Mouse (Mus musculus): ENCODE data around the gene Sipa1.
"Not testable (repeated sequence)": the region's sequence is repeated elsewhere in the genome, so short reads cannot be mapped to it uniquely, and the experiment has no call there.

The Sipa1 gene

DNA sequence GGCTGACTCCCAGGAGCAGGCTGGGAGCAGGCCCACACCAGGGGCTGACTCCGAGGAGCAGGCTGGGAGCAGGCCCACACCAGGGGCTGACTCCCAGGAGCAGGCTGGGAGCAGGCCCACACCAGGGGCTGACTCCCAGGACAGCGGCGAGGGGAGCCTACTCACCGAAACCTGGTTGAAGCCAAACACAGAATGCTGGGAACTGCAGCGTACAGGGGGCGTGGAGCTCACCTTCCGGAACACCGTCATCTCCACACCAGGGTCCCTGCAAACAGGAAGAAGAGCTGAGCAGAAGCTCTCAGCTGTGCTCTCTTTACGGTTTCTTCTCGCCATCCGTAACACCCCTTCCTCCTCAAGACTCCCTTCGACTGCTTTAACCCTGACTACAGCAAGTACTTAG is 23.4 kb upstream of the Sipa1 start:
- in situ Hi-C loops (cut with MseI, MboI) = not testable (repeated sequence)

DNA sequence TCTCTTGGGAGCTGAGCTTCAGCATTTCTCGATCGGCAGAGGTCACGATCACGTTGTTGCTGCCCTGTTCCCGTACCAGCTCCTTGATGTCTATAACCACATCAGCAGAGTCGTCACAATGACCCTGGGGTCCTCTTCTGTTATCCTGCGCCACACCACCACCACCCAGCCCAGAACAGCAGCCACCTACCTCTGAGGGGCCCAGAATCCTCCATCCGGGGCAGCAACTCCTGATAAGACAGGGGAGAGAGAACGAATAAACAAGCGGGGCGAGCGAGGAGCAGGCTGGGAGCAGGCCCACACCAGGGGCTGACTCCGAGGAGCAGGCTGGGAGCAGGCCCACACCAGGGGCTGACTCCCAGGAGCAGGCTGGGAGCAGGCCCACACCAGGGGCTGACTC is 22.9 kb upstream of the Sipa1 start:
- in situ Hi-C loops (cut with MseI, MboI) = no loop called here

DNA sequence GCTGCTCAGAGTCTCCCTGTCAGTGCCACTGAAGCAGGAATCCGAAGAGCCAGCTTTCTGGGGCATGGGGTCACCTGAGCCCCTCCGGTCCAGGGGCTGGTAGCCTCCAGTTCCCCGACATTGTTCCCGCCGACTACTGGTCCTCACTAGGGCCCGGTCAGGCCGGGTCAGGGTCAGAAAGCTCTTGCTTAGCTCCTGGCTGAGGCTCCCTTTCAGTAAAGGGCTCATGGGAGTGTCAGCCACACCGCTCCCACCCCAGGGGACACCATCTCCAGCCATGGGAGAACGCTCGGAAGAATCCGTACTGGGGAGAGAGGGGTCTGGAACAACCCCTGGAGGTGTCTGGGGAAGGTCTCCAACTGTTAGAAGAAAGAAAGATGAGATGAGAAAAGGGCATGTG is 22.4 kb upstream of the Sipa1 start:
- in situ Hi-C loops (cut with MseI, MboI) = no loop called here

DNA sequence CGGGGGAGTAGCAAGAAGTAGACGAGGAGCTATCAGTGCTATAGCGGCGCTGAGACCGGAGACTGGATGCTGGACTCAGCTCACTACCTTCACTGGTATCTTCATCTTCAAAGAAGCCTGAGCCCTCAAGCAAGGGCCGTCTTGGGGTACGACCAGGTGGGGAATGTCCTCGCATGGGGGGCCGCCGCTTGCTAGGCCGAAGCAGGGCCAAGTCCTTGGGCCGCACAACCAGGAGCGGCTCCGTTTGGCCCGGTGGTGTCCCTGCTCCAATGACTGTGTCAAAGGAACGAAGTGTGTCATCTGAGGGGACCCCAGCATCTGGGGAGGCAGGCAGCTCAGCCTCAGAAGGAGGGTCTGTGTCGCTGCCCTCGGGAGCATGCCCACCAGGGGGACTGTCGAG is 21.9 kb upstream of the Sipa1 start:
- in situ Hi-C loops (cut with MseI, MboI) = no loop called here

DNA sequence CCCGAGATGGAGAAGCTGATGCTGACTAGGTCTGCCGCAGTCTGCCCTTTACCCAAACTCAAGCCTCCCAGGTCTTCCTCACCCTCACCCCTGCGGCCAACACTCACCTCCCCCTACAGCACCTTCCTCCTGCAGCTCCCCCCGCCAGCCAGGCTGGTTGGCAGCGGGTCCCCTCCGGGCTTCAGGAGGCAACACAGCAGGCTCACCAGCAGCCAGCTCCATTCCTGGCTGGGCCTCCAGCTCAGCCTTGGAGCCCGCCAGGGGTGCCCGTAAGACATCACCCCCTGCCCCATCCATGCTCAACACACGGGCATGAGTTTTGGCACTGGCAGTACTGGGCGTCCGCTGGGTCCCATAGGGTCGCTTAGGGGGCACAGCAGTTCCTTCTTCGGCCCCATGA is 21.5 kb upstream of the Sipa1 start:
- in situ Hi-C loops (cut with MseI, MboI) = no loop called here

DNA sequence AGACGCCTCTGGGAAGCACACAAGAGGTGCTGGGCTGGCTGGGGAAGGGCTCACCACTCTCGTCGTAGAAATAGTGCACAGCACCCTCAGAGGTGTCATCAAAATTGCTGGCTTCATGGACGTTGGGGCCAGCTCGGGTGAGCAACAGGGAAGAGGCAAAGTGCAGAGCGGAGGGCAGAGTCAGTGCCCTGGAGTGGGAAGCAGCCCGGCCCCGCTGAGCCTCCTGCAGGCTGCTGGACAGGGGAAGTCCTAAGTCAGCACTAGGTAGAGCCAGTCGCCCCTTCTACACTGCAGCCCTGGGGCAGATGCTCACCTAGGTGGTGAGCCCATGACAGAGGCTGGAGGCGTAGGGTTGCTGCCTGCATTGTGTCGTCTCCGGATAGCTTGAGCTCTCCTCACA is 20.7 kb upstream of the Sipa1 start:
- in situ Hi-C loops (cut with MseI, MboI) = no loop called here

DNA sequence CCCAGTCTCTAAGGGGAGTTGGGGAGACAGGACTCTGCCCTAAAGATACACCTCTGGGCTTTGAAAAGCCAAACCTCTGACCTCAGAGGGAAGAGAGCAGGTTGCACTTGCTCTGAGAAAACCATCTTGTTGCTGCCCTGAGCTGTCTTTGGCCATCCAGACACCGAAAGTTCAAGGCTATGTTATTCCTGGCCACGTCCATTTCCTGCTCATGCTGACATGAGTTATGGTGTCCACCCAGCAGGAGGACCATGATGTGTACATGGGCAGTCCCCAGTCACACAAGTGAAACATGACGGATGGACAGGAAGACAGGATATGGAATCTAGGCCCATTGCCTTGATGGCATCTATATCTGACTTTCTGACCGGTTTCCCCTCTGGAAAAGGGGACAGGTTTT is 16.9 kb upstream of the Sipa1 start:
- in situ Hi-C loops (cut with MseI, MboI) = no loop called here

DNA sequence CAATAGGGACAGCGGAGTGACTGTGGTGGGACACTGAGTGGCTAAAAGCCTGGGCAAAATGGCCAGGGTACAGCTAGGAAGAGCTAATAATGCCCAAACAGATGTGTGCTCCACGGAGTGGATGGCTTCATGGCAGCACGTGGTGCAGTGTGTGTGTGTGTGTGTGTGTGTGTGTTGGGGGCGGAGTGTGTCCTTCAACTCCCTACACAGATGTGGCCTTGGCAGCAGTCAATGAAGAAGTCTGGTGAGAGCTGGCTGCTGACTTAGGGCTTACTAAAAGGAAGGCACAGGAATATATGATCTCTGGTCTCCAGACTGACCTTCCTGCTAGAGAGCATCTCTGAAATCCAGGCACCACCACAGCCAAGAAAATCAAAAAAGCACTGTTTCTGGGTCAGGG is 4.9 kb upstream of the Sipa1 start:
- in situ Hi-C loops (cut with MseI, MboI) = no loop called here

DNA sequence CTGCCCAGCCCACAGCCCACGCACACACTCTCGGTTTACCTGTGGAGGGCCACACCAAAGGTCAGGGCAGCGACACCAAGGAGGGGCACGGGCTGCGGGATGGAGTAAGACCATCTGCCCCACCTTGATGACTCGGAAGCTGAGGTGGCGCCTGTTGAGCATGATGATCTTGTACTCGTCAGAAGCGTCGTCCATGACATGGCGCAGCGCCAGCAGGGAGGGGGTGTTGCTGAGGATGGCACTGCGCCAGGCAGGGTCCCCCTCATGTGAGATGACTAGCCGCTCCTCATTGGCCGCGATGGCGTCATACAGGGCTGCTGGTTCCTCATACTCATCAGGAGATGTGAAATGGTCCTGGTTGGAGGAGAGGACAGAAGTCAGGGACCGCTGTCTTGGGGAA is 2.9 kb upstream of the Sipa1 start:
- in situ Hi-C loops (cut with MseI, MboI) = no loop called here

DNA sequence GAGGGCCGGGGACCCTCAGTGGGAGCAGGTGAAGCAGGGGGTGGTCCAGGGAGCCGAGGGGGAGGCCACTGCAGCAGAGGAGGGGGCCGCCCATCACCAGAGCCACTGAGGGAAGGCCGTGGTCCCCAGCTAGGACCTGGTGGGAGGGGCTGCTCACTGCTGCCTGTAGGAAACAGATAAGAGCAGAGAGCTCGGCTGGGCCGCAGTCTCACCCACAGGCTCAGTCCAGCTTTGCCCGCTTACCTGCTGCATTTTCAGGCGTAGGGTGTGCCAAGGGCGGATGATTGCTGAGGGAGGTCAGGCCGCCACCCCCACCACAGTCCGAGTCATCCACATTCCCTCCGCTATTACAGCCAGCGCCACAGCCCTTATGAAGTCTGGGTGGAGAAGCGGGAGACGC is 2.0 kb upstream of the Sipa1 start:
- in situ Hi-C loops (cut with MseI, MboI) = no loop called here

DNA sequence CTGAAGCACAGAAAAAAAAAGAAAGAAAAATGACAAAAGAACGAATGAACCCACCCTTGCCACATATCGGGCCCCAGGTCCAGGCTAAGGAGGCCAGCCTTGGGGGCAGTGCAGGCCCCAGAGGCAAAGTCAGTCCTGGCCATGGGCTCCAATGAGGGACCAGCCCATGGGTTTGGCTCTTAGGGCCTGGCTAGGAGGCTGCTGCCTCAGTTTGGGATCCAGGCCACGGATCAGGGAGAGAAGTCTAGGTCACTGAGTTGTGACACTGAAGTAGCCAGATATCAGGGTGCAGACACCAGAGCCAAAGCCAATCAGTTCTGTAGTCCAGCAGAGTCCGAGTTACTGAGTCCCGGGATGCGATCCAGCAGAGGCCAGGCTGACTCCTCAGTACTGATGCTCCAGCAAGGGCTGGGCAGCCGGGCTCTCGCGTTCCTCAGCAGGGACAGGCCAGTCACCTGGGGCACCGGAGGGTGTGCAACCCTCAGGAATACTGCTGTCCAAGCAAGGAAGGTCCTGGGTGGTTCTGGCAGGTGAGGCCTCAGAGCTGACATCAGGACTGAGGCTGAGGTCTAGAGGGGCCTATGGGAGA is 1.3 kb upstream of the Sipa1 start:
- in situ Hi-C loops (cut with MseI, MboI) = no loop called here

DNA sequence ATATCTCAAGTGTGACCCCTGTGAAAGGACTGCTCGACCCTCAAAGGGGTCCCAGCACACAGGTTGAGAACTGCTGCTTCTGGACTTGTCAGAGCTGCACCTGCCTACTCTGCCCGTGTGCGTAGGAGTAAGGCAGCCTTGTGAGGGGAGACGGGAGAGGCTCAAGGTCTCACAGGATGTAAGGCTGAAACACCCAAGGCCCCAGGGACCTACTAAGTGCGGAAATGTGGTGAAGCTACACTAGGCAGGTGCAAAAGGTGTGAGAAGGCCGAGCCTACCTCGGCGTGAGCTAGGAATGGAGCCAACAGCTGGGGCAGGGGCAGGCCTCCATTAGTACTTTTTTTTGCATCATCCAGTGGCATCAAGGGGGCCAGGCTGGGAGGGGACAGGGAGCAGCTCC is 1.2 kb downstream of the Sipa1 start:
- in situ Hi-C loops (cut with MseI, MboI) = no loop called here

DNA sequence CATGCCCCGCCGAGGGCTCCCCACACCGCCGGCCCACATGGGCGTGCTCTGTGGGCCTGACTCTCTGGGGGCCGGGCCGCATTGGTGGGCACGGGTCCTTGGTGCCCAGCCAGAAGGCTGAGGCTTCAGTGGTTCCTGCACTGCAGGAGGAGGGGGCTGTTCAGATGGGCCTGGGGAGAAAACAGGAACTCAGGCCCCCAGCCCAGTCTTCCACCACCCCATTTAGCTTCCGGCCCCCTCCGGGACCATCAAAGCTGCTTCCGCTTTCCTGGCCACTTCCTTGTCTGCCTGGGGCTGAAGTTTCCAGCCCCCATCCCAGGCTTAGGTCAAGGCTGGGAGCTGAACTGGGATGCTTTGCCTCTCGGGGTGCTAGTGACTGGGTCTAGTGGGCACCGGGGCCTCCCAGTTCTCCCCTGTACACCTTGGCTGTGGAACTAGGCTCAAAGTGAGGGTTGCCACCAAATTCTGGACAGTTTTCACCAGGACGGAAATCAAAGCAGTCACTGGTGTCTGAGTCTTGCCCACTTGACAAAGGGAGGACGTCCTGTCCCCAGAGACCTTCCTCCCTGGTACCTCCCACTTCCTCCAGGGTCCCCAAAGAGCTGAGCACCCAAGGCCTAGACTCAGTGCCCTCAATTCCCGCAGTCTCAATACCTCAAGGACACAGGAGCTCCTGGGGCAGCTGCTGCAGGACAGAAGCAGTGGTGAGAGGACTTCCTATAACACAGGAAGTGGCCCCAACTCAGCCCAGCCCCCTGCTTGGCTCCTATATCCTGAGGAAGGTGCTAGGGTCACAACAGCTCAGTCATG is 2.4 kb downstream of the Sipa1 start:
- in situ Hi-C loops (cut with MseI, MboI) = no loop called here

DNA sequence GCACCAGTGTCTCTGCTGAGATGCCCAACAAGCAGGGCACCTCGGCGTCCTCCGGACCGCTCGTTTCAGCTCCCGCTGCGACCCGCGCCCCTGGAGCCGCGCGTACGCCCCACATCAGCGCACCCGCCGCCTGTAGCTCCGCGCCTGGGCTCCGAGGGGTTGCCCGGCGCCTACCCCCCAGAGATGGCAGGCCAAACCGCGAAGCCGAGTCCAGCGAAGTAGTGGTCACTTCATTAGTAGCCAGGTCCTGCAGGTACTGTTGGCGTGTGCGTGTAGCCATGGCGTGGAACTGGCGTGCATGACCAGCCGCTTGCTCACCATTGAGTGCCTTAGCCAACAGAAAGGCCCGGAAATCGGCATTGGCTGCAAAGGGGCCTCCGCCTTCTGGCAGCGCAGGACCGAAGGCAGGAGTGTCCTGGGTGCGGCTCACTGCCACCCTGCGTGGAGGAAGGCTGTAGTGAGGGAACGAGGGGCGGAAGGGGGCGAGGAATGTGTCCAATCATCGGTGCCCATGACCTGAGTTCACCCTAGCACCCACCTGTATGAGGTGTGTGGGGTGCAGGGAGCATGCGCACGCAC is 8.7 kb downstream of the Sipa1 start:
- in situ Hi-C loops (cut with MseI, MboI) = no loop called here

DNA sequence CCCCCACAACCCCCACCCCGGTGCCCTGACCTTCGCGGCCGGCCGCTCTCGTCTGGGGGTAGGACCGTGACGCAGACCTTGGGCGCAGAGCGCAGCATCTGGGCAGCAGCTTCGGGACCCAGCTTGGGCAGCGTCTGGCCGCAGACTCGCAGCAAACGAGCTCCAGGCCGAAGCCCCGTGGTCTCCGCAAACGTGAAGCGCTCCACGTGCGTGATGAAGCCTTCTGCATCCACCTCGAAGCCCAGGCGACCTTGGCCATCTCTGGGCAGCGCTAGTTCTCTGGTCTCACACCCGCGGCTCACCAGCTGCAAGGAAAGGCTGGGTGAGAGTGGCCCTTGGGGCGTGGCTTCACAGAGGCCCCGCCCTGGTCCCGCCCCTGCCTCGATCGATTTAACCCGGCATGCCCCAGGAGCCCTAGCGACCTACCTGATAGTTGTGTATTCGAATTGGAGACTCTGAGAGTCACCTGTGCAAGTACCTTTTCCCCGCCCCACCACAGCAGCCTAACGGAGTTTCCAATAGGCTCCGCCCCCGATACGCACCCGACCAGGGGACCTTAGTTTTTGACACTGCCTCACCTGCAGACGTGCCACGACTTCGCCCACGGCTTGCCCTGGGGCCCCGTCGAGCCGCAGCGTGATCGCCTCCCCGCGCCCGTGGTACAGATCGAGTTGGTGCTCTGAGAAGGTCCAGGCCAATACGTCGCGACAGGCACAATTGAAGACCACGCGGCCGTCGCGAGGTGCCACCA is 9.4 kb downstream of the Sipa1 start:
- in situ Hi-C loops (cut with MseI, MboI) = no loop called here

DNA sequence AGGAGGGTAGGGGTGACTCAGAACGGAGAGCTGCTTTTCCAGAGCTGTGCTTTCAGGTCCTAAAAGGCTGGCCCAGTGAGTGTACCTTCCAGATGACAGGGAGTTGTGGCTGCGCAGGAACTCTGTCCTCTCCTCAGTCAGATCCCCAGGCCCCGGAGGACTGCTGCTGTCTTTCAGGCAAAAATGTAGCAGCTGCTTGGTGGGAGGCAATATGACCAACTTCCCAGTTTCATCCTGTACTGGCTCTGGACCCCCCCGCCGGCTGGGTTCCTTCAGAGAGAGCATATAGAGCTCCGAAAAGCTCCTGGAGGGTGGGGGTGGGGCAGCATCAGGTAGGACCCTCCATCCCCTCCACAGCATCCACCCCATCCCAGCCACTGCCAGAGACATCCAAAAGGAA is 10.9 kb downstream of the Sipa1 start:
- in situ Hi-C loops (cut with MseI, MboI) = no loop called here

DNA sequence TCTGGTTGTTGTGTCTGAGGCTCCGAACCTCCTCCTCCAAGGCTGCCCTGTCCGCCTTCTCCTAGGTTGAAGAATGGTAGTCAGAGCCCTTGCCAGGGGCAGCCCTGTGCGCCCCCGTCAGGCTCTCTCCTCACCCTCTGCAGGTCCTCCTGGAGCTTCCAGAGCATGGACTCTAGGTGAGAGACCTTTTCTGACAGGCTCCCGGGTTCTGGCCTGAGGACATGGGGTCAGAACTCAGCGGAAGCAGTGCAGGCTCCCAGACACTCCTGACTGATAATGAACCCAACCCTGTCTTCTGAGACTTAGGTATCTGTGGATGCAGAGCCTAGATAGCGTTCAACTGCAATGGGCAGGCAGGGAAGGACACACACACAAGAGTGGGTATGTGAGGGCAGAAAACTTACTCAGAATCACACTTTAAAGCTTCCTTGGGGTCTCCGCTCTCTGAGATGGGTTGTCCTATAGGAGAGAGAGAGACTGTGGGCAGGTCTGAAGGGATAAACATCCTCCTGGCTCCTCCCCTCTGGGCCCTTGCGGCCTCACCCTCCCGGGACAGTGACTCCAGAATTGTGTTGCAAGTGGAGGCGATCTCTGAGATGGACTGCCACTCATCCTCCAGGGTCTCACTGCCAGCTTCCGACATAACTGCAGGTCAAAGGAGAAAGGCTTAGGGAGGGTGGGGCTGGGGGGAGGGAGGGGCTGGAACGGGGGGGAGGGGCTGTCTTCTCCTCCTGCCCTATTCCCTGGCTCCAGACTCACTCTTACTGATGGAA is 11.8 kb downstream of the Sipa1 start:
- in situ Hi-C loops (cut with MseI, MboI) = no loop called here

DNA sequence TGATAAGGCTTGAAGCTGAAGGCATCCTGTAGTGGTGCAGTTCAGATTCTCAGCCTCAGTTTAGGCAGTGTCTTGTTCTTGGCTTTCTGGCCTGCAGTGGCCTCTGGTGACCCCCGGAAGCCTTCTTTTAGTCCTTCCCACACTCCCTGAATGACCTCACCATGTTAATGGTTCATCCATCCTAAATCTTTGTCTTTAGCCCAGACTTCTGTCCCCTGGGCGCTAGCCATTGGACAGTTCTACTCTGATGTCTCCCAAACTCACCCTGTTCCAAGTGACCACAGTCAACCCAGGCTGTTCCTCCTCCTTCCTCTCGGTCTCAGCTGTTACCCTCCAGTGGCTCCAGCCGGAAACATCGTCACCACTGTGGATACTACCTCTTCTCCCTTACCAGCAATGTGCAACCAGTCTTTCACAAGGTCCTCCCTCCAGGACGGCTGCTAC is 14.2 kb downstream of the Sipa1 start:
- in situ Hi-C loops (cut with MseI, MboI) = no loop called here

DNA sequence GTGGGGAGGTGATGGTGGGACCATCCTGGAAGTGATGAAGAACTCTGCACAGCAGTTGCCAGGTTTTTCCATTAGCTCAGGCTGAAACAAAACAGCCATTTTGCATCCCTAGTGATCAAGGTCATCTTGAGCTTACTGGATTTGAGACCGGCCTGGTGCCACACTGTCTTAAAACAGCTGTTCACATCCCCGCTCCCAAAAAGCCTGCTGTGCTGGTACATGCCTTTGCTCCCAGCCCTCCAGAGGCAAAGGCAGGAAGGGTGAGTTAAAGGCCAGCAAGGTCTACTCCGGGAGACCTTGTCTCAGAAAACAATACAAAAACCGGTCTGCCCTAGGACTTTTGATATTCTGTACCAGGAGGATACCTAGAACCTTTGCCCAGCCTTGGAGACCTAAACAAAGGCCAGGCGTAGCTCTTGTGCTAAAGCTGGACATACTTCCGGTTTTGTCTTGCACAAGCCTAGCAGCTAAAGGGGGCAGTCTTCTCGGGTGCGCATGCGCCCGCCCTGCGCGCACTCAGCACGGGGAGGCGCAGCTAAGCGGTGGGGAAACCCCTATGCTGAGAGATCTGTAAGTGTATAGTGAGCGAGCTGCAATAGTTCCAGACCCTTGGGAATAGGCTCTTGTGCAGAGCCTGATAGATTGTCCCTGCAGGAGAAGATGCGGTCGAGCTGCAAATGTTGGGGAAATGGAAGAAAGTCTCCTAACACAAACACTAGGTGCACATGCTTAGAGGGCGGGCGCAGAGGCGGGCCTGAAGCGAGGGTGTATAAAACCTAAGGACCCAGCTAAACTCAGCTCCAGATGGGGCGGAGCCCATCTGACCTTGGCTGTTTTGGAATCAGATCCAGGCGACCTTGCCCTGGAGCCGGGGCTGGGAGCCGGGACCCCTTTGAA is 14.9 kb downstream of the Sipa1 start:
- in situ Hi-C loops (cut with MseI, MboI) = no loop called here

DNA sequence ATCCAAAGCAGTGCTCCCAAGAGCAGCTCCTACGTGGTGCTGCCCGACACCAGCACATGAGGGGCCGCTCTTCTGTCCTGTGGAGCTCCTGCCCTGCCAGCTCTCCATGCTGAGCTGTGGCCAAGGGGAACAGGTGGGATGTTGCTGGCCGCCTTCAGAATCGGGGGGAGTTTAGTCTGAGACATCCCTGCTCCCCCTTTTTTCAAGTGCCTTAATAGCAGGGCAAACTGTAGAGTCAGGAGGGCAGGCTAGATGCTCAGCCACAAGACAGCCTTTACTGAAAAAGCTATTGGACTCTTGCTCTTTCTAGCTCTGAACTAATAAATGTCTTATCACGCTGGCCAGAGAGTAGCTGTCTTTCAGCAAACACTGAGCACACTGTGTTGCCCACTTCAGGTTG is 15.7 kb downstream of the Sipa1 start:
- in situ Hi-C loops (cut with MseI, MboI) = no loop called here

All from mouse trophoblast stem cell (cell line).